30 mouse cellular contexts compared by ENCODE assay signal in genomic region chr12:26302886-26303285, GRCm38 (mm10).
DNase-seq lines count a peak whose midpoint lies in the region; ATAC-seq and TF ChIP-seq lines count a peak whose summit lies in the region.
"Had no signal": no experiment of that assay in that cellular context is flagged by ENCODE, and none has a peak within 500 bp of the region (broad histone marks: within the 10 kb centered on the region; RNA-seq: fewer than 3 reads in every experiment).

No protein-coding gene starts in this region.

- peaks cover 10% of the 10 kb centered on the region; the same call in 1 of the 2 replicates for H3K36me3 ChIP-seq in neural tube, embryonic 13.5 days
- H3K36me3 ChIP-seq: embryonic facial prominence, embryonic 15.5 days; heart, embryonic 12.5 days; hindbrain, embryonic 15.5 days had no signal

- no peak for DNase-seq in neural tube, embryonic 10.5 days (ENCODE audit: extremely low spot score, low spot score)
- peak; percentile 24 for DNase-seq in retina, embryonic 14.5 days (ENCODE audit: low spot score)
- peak; percentile 34 to 43 for DNase-seq in thymus, postnatal 10 days (ENCODE audit: low spot score in 2 of 2)
- no peak for DNase-seq in cerebellum, adult 2 months
- no peak for DNase-seq in ovary, postnatal 36 days (ENCODE audit: low spot score)
- DNase-seq in gastrocnemius, postnatal 36 days, result no peak
- DNase-seq: adrenal gland, postnatal 25 days; cerebellum, adult 18-20 months; cerebellum, postnatal 14 days; heart, adult 2 months; heart, postnatal 14 days; kidney, adult 18-20 months; kidney, postnatal 36 days; lung, postnatal 4 days; right cerebral cortex, postnatal 4 days had no signal

- no peak for TF ChIP-seq POLR2A in cerebellum, adult 2 months (IDR thresholded peaks at IDR 0.05; ENCODE audit: borderline replicate concordance, insufficient read depth, low read length)

- intact Hi-C loops in gastrocnemius, postnatal 36 days (cut with DNase I), result loop anchor here (10.0 kb wide), 1 partner anchor 438 kb away; no protein-coding TSS in a partner anchor

- H3K9ac ChIP-seq in neural tube, embryonic 13.5 days, result no peak overlapping the region
- H3K9ac ChIP-seq: embryonic facial prominence, embryonic 15.5 days; forebrain, embryonic 13.5 days; heart, embryonic 12.5 days; hindbrain, embryonic 15.5 days; kidney, embryonic 15.5 days; limb, embryonic 13.5 days; midbrain, embryonic 13.5 days; neural tube, embryonic 15.5 days had no signal

- H3K27ac ChIP-seq in neural tube, embryonic 13.5 days (replicated peaks), result peak overlapping the region; percentile 42; the same call in 1 of the 2 replicates
- H3K27ac ChIP-seq in cerebellum, adult 2 months (ENCODE audit: insufficient read depth, low read length), result no peak overlapping the region
- H3K27ac ChIP-seq: embryonic facial prominence, embryonic 10.5 days; embryonic facial prominence, embryonic 15.5 days; forebrain, embryonic 13.5 days; heart, adult 2 months; hindbrain, embryonic 10.5 days; hindbrain, embryonic 15.5 days; kidney, embryonic 15.5 days; layer of hippocampus, adult 2 months; left cerebral cortex, adult 2 months; limb, embryonic 13.5 days; midbrain, embryonic 13.5 days; neural tube, embryonic 15.5 days had no signal

- H3K9me3 ChIP-seq in neural tube, embryonic 13.5 days, result no peaks in the 10 kb centered on the region
- H3K9me3 ChIP-seq: embryonic facial prominence, embryonic 10.5 days; embryonic facial prominence, embryonic 15.5 days; forebrain, embryonic 13.5 days; hindbrain, embryonic 10.5 days; hindbrain, embryonic 15.5 days; kidney, embryonic 15.5 days; limb, embryonic 13.5 days; midbrain, embryonic 13.5 days; neural tube, embryonic 15.5 days had no signal

- WGBS in neural tube, embryonic 13.5 days, result 46% methylated on average over 5 of the region's 5 CpGs
- WGBS in cerebellum, adult 2 months, result 81% methylated on average over 5 of the region's 5 CpGs

- H3K4me2 ChIP-seq in neural tube, embryonic 13.5 days, result no peak overlapping the region
- H3K4me2 ChIP-seq: embryonic facial prominence, embryonic 15.5 days; forebrain, embryonic 13.5 days; heart, embryonic 12.5 days; hindbrain, embryonic 15.5 days; kidney, embryonic 15.5 days; limb, embryonic 13.5 days; liver, embryonic 11.5 days; midbrain, embryonic 13.5 days; neural tube, embryonic 15.5 days had no signal

- no peak for TF ChIP-seq CTCF in cerebellum, adult 2 months (IDR thresholded peaks at IDR 0.05; ENCODE audit: borderline replicate concordance, insufficient read depth, low read depth, low read length)

- no peak for ATAC-seq in neural tube, embryonic 13.5 days (ENCODE audit: low read depth)
- no peak for ATAC-seq in megakaryocyte, adult 5-6 weeks (ENCODE audit: poor library complexity, severe bottlenecking)
- ATAC-seq: forebrain, embryonic 13.5 days; midbrain, embryonic 13.5 days had no signal

- H3K4me1 ChIP-seq in neural tube, embryonic 13.5 days (replicated peaks), result peaks cover 11% of the 10 kb centered on the region
- H3K4me1 ChIP-seq in cerebellum, adult 2 months (ENCODE audit: control insufficient read depth, insufficient read depth, low read length), result peaks cover 12% of the 10 kb centered on the region
- H3K4me1 ChIP-seq: embryonic facial prominence, embryonic 10.5 days; embryonic facial prominence, embryonic 15.5 days; kidney, embryonic 15.5 days; limb, embryonic 13.5 days had no signal

- no peaks in the 10 kb centered on the region for H3K27me3 ChIP-seq in neural tube, embryonic 13.5 days
- no peaks in the 10 kb centered on the region for H3K27me3 ChIP-seq in cerebellum, adult 2 months (ENCODE audit: control insufficient read depth, insufficient read depth, low read length)
- H3K27me3 ChIP-seq: embryonic facial prominence, embryonic 15.5 days; forebrain, embryonic 13.5 days; heart, embryonic 12.5 days; hindbrain, embryonic 15.5 days; kidney, embryonic 15.5 days; limb, embryonic 13.5 days; midbrain, embryonic 13.5 days; neural tube, embryonic 15.5 days had no signal

- H3K4me3 ChIP-seq in neural tube, embryonic 13.5 days, result no peak overlapping the region
- H3K4me3 ChIP-seq in cerebellum, adult 2 months (replicated peaks; ENCODE audit: insufficient read depth, low read depth, low read length), result no peak overlapping the region
- H3K4me3 ChIP-seq: embryonic facial prominence, embryonic 10.5 days; embryonic facial prominence, embryonic 15.5 days; forebrain, embryonic 13.5 days; heart, adult 2 months; heart, embryonic 12.5 days; hindbrain, embryonic 10.5 days; hindbrain, embryonic 15.5 days; kidney, embryonic 15.5 days; layer of hippocampus, adult 2 months; left cerebral cortex, adult 2 months; limb, embryonic 13.5 days; midbrain, embryonic 13.5 days; neural tube, embryonic 15.5 days had no signal

Comparison
In these comparisons a context has a peak if more than half of its experiments do, and no peak if none do; other contexts are left out.
1. DNase-seq: peak in retina, embryonic 14.5 days (single experiment) and thymus, postnatal 10 days (2 of 2); none in neural tube, embryonic 10.5 days (single experiment), cerebellum, adult 2 months (0 of 2), ovary, postnatal 36 days (single experiment) and gastrocnemius, postnatal 36 days (0 of 2).